Mouse (Mus musculus) activated CD4-positive, CD25-positive, alpha-beta regulatory T cell, adult 4 months (primary cell): Measurements from ENCODE around the gene Ppp1r1b. TPM values are rescaled to one million over a fixed set of nuclear protein-coding genes. Genes with fewer than 3 reads are reported as not detected.

Source experiments
- ATAC-seq: one replicate; pipeline ENCODE4 v1.8.0; 2017
- polyA plus RNA-seq, 2 experiments: library from polyadenylated mRNA; unstranded; fragments of 100-300 nt; shearing (Covaris generic); gene quantifications; one replicate each; pipeline ENCODE4 v1.2.1; 2017

The Ppp1r1b gene
- polyA plus RNA-seq, 2 experiments from 2014 or later: not detected

DNA sequence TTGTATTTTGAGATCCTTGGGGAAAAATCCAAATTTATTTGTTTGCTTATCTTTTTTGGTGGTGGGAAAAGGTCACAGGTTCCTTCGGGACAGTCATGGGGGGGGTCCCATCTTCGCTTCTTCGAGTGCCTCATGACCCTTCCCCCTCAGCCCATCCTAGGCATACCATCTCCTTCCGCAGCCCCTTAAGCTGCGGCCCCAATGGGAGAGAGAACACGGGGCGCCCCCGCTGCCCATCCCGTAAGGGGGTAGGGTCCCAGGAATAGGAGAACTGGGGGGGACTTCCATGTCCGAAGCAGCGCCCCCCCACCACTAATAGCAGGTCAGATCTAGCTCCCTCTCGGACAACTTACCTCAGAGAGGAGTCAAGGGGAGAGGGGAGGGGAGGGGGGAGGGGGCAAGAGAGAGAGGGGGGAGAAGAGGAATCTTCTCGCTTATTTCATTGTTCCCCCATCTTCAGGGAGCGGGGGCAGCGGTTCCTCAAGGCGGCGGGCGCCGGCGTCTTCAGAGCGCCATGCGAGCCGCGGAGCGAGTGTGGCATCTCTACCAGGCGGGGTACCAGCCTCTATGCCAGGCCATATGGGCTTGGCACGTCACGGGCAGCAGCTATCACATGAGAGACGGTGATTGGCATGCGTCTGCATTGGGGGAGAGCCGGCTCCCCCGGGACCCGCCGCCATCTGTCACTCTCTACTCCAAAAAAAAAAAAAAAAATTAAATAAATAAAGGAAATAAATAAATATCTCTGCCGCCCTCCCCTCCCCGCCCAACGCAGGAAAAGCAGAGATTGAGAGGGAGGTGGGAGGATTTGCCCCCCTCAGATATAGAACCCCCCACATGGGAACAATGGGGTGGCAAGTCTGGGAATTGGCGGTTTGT, 18.9 kb upstream of the Ppp1r1b start, which contains the start of gene Neurod2:
Gene Neurod2 (minus strand): TSS at position 568 of the 879 bp plus-strand sequence.
- no peak for ATAC-seq

DNA sequence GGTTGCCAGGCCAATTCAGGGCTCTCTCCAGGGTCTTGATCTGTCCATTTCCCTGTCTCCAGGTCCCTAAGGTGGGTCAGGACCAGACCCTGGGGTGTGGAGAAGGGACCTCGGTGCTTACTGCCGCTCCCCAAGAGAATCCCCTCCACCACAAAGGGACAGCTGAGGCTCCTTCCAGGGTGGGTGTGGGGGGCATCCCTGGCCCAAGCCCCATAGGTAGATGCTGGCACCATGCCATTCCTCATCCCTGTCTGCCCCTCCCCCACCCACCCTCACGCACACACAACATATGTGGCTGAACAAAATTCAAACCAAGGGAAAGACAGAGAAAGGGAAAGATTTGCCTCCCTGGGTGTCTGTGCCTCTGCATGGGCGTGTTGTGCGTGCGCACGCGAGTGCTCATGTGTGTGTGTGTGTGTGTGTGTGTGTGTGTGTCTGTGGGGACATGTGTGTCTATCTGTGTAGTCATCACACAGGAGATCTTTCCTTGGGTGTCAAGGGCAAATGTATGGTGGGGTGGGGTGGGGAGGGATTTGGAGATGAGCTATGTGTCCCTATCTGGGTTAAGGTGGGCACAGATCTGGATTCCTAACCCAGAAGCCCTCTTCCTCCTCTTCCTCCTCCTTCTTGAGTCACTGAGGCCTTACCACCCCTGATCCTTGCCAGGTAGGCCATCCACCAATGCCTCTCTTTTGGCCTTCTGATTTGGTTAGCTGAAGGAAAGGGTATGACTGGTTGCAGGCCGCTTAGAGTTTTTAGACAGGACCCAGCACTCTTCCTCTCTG, 18.1 kb upstream of the Ppp1r1b start:
- ATAC-seq: no peak

DNA sequence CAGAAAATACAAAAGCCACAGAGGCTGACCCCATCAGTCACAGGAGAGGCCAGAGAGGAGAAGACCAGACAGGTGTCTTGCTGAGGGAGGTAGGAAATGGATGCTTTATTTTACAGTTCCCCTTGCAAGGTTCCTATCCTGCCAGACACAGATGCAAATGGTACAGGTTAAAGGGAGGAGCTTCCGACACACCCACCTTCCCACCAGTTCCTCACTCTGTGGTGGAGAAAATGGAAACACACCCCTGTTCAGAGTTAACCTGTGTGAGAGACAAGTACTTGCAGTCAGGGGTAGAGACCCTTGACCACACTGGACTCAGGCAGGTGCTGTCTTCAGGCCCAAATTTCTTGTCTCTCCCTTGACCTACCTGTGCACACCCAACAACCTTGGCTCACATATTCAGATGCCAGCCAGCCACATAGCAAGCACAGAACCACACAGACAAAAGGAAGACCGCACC, 17.4 kb upstream of the Ppp1r1b start:
- no peak for ATAC-seq

DNA sequence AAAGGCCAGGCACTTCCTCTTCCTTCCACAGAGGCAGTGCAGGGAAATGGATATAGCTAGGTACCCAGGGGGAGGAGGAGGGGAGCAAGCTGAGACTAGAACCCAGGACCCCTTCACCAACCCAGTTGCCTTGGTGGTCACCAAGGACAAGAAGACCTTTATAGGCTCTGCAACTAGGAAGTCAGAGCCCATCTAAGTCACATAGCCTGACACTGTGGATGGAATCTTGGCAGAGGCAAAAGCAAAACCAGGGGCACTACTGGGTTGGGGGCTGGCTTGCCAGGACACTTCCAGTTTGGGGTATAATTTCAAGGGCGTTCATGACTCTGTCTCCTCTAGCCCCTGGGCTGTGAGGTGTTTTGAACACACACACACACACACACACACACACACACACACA, 16.8 kb upstream of the Ppp1r1b start:
- ATAC-seq: no peak

DNA sequence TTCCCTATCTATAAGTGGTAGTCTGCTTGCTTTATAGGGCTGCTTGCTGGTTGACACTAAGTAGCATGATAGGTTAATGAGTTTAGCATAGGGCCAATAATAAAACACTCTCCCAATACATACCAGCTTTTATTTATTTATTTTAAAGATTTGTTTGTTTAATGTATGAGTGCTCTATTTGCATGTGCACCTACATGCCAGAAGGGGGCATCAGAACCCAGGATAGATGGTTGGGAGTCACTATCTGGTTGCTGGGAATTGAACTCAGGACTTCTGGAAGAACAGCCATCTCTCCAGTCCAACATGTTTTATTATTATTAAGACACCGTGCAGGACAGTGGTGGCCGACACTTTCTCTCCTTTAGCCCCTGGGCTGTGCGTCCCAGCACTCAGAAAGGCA, 16.0 kb upstream of the Ppp1r1b start:
- ATAC-seq: no peak

DNA sequence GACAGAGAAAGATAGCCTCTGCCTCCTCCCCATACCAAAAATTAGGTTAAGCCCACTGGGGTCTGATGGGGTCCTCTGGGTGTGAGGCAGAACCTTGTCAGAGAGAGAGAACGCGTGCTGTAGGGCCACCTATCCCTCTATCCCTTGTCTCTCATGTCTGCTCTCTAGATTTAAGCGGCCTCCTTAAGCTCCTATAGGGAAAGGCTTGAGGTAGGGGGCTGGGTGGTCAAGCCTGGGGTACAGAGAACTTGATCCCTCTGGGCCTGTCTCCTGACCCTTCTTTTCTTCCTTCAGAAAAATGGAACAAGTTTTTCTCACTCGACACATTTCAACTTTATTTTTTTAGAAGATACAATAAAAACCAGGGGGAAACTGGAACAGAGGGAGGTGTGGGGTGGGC, 15.4 kb upstream of the Ppp1r1b start:
- ATAC-seq: no peak

DNA sequence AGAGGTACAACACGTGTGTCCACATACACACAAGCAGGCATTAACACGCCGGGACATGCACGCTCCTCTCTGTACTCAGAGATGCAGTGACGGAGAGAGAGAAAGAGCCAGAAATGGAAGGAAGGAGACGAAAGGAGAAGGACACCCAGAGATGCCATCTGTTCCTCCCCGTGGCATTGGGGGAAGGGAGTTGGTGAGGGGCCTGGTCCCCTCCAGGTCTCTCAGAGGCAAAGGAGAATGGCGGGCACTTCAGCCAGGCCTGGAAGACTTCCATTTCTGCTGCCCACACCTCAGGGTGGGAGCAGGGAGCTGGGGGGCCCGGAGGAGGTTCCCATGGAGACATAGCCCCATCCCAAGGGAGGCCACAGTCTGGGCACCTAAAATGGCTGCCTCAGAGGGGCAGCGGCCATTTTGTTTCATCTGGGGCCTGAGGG, 14.9 kb upstream of the Ppp1r1b start:
- ATAC-seq: no peak

DNA sequence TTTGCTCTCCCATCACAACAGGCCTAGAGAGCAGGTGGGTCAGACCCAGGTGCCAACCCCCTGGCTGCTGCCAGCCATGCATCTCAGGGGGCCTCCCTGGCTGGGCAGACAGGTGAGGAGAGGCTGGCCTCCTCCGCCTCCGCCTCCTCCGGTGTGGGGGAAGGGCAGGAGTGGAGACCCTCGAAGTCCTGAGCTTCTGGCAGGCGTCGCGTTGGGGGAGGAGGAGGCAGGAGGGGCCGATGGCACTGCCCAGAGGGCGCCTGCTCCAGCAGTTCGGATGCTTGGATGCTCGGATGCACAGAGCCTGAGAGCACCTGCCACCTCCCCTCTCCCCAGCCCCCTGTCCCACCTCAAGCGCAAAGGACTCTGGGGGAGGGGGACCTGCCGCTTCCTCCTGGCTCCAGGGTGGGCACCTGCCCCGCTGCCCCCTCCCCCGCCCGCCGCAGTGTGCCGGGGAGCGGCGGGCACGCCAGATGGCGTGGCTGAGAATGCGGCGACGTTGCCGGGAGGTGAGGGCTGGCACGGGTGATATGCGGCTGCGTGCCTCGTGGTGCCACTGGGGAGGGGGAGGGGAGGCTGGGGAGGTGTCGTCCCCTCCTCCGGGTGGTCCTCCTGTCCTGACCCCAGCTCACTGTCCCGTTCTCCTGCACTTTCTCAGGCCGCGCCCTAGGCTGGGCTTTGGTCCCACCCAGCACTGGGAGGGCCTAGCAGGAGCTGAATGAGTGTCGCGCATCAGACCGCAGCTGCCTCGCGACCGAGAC, 14.0 kb upstream of the Ppp1r1b start:
- ATAC-seq: no peak

DNA sequence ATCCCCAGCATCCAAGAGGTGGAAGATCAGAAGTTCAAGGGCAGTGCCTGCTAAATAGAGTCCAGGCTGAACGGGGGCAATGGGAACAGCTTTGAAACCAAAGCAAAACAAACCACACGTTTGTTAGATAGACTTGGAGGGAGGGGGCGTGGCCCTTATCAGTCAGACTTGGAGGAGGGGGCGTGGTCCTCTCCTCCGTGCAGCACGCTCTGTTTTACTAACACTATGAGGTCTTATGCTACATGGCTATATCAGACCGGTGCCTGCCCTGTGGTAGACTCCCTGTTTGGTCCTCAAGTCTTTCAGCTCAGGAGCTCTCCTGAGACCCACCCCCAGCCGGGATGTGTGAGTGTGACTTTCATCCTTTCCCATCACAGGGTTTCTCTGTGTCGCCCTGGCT, 13.0 kb upstream of the Ppp1r1b start:
- no peak for ATAC-seq

DNA sequence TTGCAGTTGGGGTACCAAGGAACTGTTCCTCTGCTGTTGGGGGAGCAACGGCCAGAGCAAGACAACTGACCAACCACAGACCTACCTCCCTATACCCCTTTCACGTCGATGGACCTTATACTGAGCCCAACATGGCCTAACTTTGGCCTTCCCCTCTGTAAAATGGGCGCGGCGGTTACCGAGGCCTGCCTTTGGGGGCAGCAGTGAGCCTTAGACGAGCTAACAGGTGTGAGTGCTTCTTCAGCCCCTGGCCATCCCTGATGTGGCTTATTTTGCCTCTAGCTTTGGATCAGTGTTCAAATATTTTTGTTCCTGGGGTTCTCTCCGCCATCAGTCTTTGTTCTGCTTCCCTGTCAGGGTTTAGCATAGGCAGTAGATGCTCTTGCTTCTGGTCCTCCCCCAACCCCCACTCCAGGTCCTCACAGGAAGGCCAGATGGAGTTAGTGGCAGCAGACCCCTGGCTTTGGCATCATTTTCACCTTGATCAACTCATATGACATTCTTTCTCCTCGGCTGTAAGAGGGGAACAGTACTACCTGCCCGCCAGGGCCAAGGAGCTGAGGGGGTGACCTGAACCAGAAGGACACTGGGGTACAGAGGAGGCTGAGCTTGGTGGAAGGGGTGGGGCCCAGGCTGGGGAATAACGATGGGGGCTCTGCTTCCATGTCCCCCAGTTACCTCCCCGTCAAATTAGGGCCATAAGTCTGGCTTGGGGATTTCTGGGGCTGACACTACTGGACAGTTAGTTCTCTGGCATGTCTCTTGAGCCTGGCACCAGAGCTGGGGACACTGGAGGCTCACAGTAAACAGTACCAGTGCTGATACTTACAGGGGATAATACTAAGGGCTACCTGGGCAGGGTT, 11.7 kb upstream of the Ppp1r1b start:
- no peak for ATAC-seq

DNA sequence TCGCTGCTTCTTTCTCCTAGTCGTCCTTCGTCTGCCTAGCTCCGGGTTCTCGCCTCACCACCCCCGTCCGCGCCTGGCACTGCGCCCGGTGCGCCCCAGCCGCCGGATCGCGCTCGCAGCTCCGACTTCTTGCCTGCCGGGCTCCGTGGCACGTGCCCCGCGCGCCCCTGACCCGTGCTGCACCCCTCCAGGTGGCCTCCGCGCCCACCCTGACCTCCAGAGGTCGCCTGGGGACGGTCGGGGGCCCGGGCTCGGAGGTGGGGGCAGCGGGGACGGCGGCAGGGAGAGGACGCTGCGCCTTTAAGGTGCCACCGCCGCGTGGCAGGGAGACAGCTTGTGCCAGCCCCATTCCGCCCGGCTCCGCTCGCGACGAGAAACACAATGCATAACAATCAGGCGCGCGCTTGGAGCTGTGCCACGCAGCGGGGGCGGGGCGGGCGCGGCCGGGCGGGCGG, 9.7 kb upstream of the Ppp1r1b start:
- ATAC-seq: no peak

DNA sequence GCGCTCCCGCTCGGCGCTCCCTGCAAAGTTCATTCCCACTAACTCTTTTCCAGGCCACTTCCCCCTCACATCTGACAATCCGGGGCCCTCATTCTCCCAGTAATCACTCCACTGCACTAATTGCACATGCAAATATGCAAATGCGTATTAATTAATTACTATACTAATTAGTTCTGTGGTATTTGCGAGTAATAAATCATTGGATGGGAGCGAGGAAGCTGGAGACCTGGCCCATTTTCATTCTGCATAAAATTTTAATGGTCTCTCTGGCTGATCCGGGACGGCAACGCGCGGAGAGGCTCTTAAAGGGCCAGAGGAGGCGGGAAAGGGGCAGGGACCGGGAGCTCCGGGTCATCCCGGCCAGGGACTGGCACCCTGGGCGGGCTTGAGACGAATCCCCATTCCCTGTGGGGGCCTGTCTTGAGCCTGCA, 9.1 kb upstream of the Ppp1r1b start:
- ATAC-seq: no peak

DNA sequence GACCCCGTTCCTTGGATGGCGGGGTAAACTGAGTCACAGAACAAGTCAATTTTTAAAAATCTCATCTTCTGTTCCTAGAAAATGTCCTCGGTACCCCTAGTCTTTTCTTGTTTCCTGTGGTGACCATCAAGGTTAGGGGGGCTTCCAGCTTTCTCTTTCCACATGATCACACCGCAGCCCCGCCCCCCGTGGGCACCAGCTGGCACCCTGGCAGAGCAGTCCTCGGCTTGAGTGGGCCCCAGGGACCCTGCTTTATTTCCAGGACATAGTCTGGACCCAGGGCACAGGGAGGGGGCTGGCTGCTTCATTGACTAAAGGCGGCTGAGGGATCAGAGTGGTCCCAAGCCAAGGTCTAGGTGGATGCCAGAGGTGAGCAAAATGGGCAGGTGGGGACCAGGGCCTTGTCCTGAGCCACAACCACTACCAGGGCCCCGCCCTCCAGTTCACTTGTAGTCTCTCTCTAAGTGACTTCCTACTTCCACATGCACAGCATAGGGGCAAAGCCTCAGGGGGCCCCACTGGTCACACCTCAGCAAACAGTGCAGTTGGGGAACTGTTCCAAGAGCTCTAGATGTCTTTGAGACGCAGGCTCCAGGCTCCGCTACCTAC, 8.4 kb upstream of the Ppp1r1b start:
- ATAC-seq: no peak

DNA sequence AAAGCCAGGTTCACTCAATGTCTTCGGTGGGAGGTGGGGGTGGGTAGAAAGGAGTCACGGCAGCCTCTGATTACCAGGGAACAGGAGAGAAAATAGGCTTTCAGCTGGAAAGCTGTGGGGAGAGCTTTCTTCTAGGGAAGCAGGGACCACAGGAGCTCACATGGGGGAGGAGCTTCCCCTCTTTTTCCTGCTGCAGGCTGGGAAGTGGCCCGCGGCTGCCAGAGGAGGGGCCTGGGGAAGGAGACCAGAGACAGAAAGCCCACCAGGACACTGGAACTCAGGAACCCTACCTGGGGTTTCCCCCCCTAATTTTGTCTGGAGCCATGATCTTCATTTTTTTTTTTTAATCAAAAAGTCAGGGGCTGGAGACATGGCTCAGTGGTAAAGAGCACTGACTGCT, 7.6 kb upstream of the Ppp1r1b start:
- no peak for ATAC-seq

DNA sequence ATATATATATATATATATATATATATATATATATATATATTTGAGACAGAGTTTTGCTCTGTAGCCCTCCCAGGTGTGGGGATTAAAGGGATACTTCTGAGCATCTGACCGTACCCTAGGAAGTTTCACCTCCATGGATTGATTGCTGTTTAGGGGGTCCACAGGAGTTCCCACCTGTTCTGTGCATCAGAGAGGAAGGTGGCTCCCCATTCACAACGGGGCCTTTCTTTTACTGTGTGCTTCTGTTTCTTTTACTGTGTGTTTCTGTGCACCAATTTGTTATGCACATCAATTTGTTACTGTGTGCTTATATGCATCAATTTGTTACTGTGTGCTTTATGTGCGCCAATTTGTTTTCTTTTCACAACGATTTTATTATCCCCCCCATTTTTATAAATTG, 7.0 kb upstream of the Ppp1r1b start:
- ATAC-seq: no peak

DNA sequence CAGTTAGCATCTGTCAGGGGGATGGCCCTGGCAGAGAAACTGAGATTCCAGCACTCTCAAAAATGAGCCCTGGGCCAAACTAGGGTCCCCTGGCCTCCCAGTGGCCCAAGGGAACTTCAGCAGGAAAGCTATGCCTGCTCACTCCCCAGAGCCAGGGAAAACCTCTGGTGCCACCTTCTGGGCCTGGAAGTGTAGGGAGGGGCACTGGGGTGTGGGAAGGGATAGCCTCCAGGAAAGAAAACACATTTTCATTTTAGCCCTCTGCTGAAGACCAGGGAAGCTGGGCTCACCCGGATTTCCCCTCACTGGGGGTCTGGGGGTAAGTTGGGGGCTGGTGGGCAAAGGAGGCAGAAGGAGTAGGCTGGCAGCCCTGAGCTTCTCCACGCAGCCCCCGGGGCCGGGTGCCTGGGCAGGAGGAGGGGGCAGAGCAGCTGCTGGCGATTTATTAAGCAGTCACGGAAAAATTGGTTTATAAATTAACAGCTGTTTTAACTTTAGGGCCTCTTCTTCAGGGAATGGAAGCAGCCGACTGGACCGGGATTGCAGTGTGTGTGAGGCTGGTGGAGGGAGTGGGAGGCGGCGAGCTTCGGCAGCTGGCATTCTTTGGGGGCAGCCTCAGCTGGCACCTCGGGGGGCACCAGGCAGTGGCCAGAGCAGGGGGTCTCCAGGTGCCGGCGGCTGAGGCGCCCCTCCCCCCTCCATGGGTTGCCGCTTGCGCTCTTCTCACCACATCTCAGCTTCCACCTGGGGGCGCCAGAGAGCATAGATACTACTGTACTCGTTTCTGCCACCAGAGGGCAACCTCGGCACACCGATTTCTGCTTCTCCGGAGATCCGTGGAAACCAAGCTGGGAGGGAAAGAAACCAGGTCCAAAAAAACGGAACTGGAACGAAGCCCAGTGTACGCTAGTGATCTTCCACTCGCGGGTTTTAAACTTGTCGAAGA, 5.9 kb upstream of the Ppp1r1b start:
- peak; percentile 32 for ATAC-seq

DNA sequence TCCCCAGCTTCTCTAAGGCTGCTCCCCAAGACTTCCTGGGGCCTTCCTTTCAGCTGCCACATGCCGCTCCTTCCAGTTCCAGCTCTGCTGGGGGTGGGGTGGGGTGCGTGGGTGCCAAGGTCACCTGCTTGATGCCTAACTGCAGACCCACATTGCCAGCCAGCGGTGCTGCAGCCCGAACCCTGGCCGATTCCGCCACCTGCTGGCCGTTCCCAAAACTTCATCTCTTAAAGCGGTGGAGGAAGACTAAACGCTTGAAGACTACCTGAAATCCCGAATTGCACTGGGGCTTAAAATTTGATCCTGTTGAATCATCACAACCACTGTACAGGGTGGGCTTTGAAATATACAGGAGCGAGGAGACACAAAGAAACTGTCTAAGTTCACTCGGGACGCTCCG, 3.0 kb upstream of the Ppp1r1b start:
- no peak for ATAC-seq

DNA sequence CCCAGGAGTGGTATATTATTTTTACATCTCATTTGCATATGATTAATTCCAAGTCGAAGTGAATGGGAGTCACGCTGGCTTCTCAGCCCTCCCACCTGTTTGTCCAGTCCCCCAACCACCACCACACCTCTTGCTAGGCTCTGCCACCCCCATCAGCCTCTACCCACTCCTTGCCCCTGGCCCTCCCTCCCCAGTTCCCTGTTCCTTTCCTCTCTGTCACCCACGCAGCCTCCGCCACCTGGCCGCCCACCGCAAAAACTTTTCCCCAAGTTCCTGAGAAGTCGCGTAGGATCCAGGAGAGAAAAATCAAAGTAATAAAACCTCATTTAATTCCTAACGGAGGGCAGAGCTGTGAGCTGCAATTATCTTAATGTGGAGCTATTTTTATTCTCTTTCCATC, 2.0 kb upstream of the Ppp1r1b start:
- ATAC-seq: no peak

DNA sequence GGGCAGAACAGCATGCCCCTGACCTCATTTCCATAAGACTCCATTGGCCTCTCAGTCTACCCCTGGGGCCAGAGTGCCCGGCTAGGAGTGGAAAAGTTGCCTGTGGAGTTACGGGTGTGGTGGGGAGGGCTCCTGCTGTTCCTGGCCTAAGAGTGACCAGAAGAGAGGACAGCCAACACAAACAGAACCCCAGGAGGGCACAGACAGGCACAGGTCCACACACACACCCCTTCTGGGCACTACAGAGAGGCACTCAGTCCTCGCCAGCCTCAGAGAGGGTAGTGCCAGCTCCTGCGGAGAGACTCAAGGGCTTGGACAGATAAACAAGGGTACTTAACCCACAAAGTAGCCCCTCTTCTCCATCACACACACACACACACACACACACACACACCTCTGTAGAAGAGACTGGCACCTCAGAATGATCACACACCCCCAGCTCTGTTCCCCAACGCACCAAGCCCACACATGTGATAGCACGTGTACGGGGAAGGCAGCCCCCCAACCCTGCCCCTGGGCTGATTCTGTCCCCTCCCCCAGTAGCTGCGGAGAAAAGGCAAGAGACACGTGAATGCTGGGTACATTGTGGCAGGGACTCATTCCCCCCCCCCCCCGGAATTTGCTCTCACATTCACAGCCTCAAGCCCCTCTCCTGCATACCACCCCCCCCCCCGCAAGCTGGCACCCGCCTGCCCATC, 670 bp upstream of the Ppp1r1b start:
- ATAC-seq: no peak

DNA sequence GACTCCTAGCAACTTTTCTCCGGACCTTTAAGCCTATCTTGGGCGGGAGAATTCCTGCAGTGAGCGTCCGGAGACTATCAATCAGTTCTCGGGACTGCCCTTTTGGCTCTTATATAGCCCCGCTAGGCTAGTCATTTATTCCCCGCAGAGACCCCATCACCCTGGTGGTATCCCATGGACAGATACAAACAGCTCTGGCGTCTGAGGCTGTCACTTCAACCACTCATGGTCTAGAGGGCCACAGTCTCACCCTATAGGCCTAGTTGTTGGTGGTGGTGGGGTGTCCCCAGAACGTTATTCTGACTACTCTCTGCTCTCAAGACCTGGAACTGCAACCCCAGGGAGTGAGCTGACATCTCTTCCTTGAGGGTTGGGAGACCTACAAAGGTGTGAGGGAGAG, 1.1 kb downstream of the Ppp1r1b start:
- no peak for ATAC-seq
